Mouse (Mus musculus) thymus, adult 2 months (tissue): ENCODE results near the gene Scaf1. TPM values are rescaled to one million over a fixed set of nuclear protein-coding genes. Genes with fewer than 3 reads are reported as not detected.
A peak's percentile ranks its signal among the peaks of the same experiment; 100 is the strongest.

Source experiments
- DNase-seq: peaks from one replicate; pipeline ENCODE4 v3.0.0; 2021
- H3K27ac ChIP-seq: fragments of 200-500 bp; 2 replicates; pipeline ENCODE4 v1.5.1; 2012; ENCODE audit warnings: low read length, control low read depth; ENCODE audit not compliant: control insufficient read depth, insufficient read depth
- H3K27me3 ChIP-seq: fragments of 200-500 bp; 2 replicates; pipeline ENCODE4 v1.6.1; 2012; ENCODE audit warnings: mild to moderate bottlenecking, low read length, moderate library complexity, mixed read lengths; ENCODE audit not compliant: control insufficient read depth, insufficient read depth
- H3K36me3 ChIP-seq: fragments of 200-500 bp; 2 replicates; pipeline ENCODE4 v1.6.1; 2012; ENCODE audit warnings: mild to moderate bottlenecking, low read length, moderate library complexity; ENCODE audit not compliant: control insufficient read depth, insufficient read depth
- H3K4me1 ChIP-seq: fragments of 200-500 bp; replicated peaks from 2 replicates; pipeline ENCODE4 v1.6.1; 2012; ENCODE audit warnings: low read length; ENCODE audit not compliant: control insufficient read depth, insufficient read depth
- H3K4me3 ChIP-seq: fragments of 200-500 bp; 2 replicates; pipeline ENCODE4 v1.5.1; 2012; ENCODE audit warnings: mild to moderate bottlenecking, low read length, control low read depth, moderate library complexity; ENCODE audit not compliant: control insufficient read depth, insufficient read depth
- CTCF ChIP-seq: fragments of 200-500 bp; IDR thresholded peaks from 2 replicates; pipeline ENCODE4 v1.5.1; 2012; ENCODE audit warnings: mild to moderate bottlenecking, control low read depth, low read length, moderate library complexity, borderline replicate concordance; ENCODE audit not compliant: control insufficient read depth, poor library complexity, insufficient read depth; ENCODE audit errors: extremely low read depth
- POLR2A ChIP-seq: fragments of 200-500 bp; IDR thresholded peaks from 2 replicates; pipeline ENCODE4 v1.6.1; 2012; ENCODE audit warnings: mild to moderate bottlenecking, low read length, control low read depth, moderate library complexity; ENCODE audit not compliant: control insufficient read depth, poor library complexity, insufficient read depth; ENCODE audit errors: extremely low read depth
- WGBS: fragments of 180-500 bp; shearing (Covaris S2); methylation state at CpG from one replicate; pipeline ENCODE4 v1.1.7; 2018; 5-methylcytosine and 5-hydroxymethylcytosine counted together
- polyA plus RNA-seq: library from polyadenylated mRNA; depleted of rRNA; stranded (reverse); fragments of >200 nt; gene quantifications from 2 replicates; pipeline ENCODE4 v1.2.3, GENCODE M21; 2012; rRNA removed

Gene Scaf1
- polyA plus RNA-seq, 1 experiment, result 118 TPM

DNA sequence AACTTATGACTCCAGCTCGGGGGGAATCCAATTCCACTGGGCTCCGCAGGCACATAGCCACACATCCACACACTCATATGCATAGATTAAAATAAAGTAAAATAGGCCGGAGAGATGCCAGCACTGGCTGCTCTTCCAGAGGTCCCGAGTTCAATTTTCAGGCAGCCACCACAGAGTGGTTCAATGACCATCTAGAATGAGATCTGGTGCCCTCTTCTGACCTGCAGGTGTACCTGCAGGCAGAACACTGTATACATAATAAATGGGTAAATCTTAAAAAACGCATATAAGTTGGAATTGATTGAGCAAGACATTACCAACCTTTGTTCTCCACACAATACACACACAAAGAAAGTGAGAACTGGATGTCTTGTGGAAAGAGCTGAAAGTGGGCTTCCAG lies 60.5 kb downstream of the Scaf1 start:
- 44% methylated on average over 5 of the region's 5 CpGs for WGBS
- no peaks in the 10 kb centered on the region for H3K36me3 ChIP-seq
- H3K27me3 ChIP-seq, result no peaks in the 10 kb centered on the region; the same call in 1 of the 2 replicates
- H3K4me1 ChIP-seq, result peaks cover 8% of the 10 kb centered on the region
- peak; percentile 32 for DNase-seq
- TF ChIP-seq CTCF (no peak), POLR2A (no peak)
- H3K4me3 ChIP-seq, result no peak overlapping the region
- no peak overlapping the region for H3K27ac ChIP-seq

DNA sequence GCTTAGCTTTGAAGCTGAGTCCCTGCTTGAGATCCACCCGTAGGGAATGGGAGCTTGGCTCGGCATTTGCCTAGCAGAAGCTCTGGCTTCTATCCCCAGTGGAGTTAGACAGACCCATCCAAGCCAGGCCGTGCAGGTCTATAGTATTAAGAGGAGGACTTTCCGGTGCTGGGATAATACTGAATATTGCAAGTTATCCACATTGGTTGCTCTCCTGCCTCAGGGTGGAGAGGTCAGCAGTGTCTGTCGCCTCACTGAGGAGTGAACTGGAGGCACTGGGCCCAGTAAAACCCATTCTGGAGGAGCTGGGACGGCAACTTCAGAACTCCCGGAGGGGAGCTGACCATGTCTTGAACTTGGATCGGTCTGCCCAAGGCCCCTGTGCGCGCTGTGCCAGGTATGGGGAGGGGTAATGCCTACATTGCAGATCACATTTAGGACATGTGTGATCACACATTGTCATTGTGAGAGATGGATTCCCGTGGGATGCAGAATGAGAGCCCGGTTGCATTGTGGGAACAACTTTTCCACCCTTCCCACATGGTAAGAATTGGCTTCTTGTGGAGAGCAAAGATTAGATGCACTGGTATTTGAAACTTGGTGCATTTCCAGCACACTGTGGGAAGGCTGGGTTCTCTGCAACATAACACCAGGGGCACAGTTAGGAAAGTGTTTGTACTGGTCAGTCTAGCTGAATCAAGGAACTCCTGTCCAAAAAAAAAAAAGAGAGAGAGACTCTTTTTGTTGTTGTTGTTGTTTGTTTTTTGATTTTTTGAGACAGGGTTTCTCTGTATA lies 61.9 kb downstream of the Scaf1 start:
- no peak overlapping the region for H3K27ac ChIP-seq
- 93% methylated on average over 12 of the region's 12 CpGs for WGBS
- H3K4me3 ChIP-seq, result no peak overlapping the region
- H3K27me3 ChIP-seq, result no peaks in the 10 kb centered on the region; the same call in 1 of the 2 replicates
- no peaks in the 10 kb centered on the region for H3K36me3 ChIP-seq
- no peak for TF ChIP-seq POLR2A
- no peak for DNase-seq
- H3K4me1 ChIP-seq, result peaks cover 8% of the 10 kb centered on the region

DNA sequence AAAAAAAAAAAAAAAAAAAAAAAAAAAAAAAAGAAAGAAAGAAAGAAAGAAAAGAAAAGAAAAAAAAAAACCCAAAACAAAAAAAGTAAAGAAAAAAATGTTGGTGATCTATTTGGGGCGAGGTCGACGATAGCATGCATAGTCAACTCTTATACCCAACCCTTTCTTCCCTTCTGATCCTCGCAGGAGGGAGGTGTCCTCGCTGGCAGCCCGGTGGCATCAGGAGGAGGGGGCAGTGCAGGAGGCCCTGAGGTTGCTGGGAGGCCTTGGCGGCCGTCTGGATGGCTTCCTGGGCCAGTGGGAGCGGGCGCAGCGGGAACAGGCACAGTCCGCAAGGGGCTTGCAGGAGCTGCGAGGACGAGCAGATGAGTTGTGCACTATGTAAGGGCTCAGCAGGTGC lies 62.6 kb downstream of the Scaf1 start:
- peaks cover 8% of the 10 kb centered on the region for H3K4me1 ChIP-seq
- no peaks in the 10 kb centered on the region for H3K36me3 ChIP-seq
- no peak for DNase-seq
- 78% methylated on average over 14 of the region's 14 CpGs for WGBS
- H3K27me3 ChIP-seq, result no peaks in the 10 kb centered on the region; the same call in 1 of the 2 replicates
- TF ChIP-seq POLR2A (no peak), CTCF (no peak)
- H3K27ac ChIP-seq, result no peak overlapping the region
- H3K4me3 ChIP-seq, result no peak overlapping the region

Other genes starting within 250 kb of the Scaf1 start
- 189 and 223 TPM in 2 replicates for gene Nup62, start 200.3 kb downstream of the Scaf1 start, polyA plus RNA-seq
- gene Il4i1, start 200.0 kb downstream of the Scaf1 start, polyA plus RNA-seq, result 71.7 and 74.4 TPM in 2 replicates
- gene Atf5, start 199.7 kb downstream of the Scaf1 start, polyA plus RNA-seq, result 76.5 and 102 TPM in 2 replicates
- 91.4 and 120 TPM in 2 replicates for gene Akt1s1, start 167.4 kb downstream of the Scaf1 start, polyA plus RNA-seq
- gene Tbc1d17, start 167.3 kb downstream of the Scaf1 start, polyA plus RNA-seq, result 138 and 151 TPM in 2 replicates
- gene Pnkp, start 159.2 kb downstream of the Scaf1 start, polyA plus RNA-seq, result 110 and 135 TPM in 2 replicates
- gene Ptov1, start 146.6 kb downstream of the Scaf1 start, polyA plus RNA-seq, result 316 and 338 TPM in 2 replicates
- 220 and 266 TPM in 2 replicates for gene Med25, start 123.7 kb downstream of the Scaf1 start, polyA plus RNA-seq
- gene Fuz, start 120.3 kb downstream of the Scaf1 start, polyA plus RNA-seq, result 60.9 and 73.3 TPM in 2 replicates
- 133 and 147 TPM in 2 replicates for gene Ap2a1, start 86.9 kb downstream of the Scaf1 start, polyA plus RNA-seq
- 0.29 and 1.0 TPM in 2 replicates for gene Tsks, start 73.2 kb downstream of the Scaf1 start, polyA plus RNA-seq
- 4.4 and 6.8 TPM in 2 replicates for gene Cpt1c, start 41.5 kb downstream of the Scaf1 start, polyA plus RNA-seq
- 242 and 260 TPM in 2 replicates for gene Prmt1, start 29.8 kb downstream of the Scaf1 start, polyA plus RNA-seq
- gene Irf3, start 18.7 kb downstream of the Scaf1 start, polyA plus RNA-seq, result 227 and 277 TPM in 2 replicates
- 85.6 and 87.4 TPM in 2 replicates for gene Bcl2l12, start 17.7 kb downstream of the Scaf1 start, polyA plus RNA-seq
- 41.7 and 62.3 TPM in 2 replicates for gene Rras, start 1.6 kb upstream of the Scaf1 start, polyA plus RNA-seq
- 32.7 and 43.5 TPM in 2 replicates for gene Prr12, start 36.5 kb upstream of the Scaf1 start, polyA plus RNA-seq
- gene Nosip, start 46.1 kb upstream of the Scaf1 start, polyA plus RNA-seq, result 159 and 165 TPM in 2 replicates
- 32.4 and 40.5 TPM in 2 replicates for gene Prrg2, start 46.3 kb upstream of the Scaf1 start, polyA plus RNA-seq
- 22.2 and 34.9 TPM in 2 replicates for gene Rcn3, start 75.9 kb upstream of the Scaf1 start, polyA plus RNA-seq
- gene Fcgrt, start 87.5 kb upstream of the Scaf1 start, polyA plus RNA-seq, result 30.8 and 38.9 TPM in 2 replicates
- gene Rps11, start 108.1 kb upstream of the Scaf1 start, polyA plus RNA-seq, result 343 and 363 TPM in 2 replicates
- 4,999 and 5,006 TPM in 2 replicates for gene Rpl13a, start 112.4 kb upstream of the Scaf1 start, polyA plus RNA-seq
- gene Gm45713, start 119.9 kb upstream of the Scaf1 start, polyA plus RNA-seq, result 0.27 and 0.91 TPM in 2 replicates
- 177 and 207 TPM in 2 replicates for gene Flt3l, start 120.1 kb upstream of the Scaf1 start, polyA plus RNA-seq
- gene Pih1d1, start 137.9 kb upstream of the Scaf1 start, polyA plus RNA-seq, result 72.5 and 78.7 TPM in 2 replicates
- gene Aldh16a1, start 138.2 kb upstream of the Scaf1 start, polyA plus RNA-seq, result 97.2 and 101 TPM in 2 replicates
- gene Slc17a7, start 147.6 kb upstream of the Scaf1 start, polyA plus RNA-seq, result 1.2 and 2.0 TPM in 2 replicates
- gene Gfy, start 163.2 kb upstream of the Scaf1 start, polyA plus RNA-seq, result 0.09 and 0.11 TPM in 2 replicates
- gene Pth2, start 164.6 kb upstream of the Scaf1 start, polyA plus RNA-seq, result not detected in 2 replicates
- gene Ccdc155, start 188.5 kb upstream of the Scaf1 start, polyA plus RNA-seq, result 0.32 and 0.37 TPM in 2 replicates
- 3.0 and 3.5 TPM in 2 replicates for gene Dkkl1, start 195.8 kb upstream of the Scaf1 start, polyA plus RNA-seq
- 5.0 and 8.5 TPM in 2 replicates for gene Tead2, start 199.4 kb upstream of the Scaf1 start, polyA plus RNA-seq
- gene Cd37, start 222.8 kb upstream of the Scaf1 start, polyA plus RNA-seq, result 412 and 423 TPM in 2 replicates
- 0.30 and 0.37 TPM in 2 replicates for gene Slc6a16, start 224.7 kb upstream of the Scaf1 start, polyA plus RNA-seq